Mouse (Mus musculus): ENCODE measurements at regions not wholly inside any gene's neighbourhood (a gene's known extent, or its start where the extent isn't known, plus 50 kb on each side); places are given as distances from the start of the nearest gene placed in this dataset.

- Histone ChIP-seq H3K4me1 (ENCODE audit: control insufficient read depth, insufficient read depth, low read length) (peaks cover 9% of the 10 kb centered on the region; the same call in 1 of the 2 replicates), H3K27ac (ENCODE audit: low read depth, low read length) (no peak overlapping the region), H3K9ac (replicated peaks; ENCODE audit: low read depth, low read length) (no peak overlapping the region), H3K9me3 (ENCODE audit: control insufficient read depth, low read length) (no peaks in the 10 kb centered on the region), H3K27me3 (ENCODE audit: control insufficient read depth, insufficient read depth, low read length) (no peaks in the 10 kb centered on the region), H3K4me2 (ENCODE audit: low read depth, low read length) (no peak overlapping the region), H3K4me3 (ENCODE audit: low read depth, low read length) (no peak overlapping the region), H3K36me3 (ENCODE audit: control insufficient read depth, insufficient read depth, low read length) (no peaks in the 10 kb centered on the region)
- WGBS = 44% methylated on average over 8 of the region's 8 CpGs
- ATAC-seq (ENCODE audit: low read depth) = no peak
These were observed 160.8 kb downstream of the Rpl14 start for GRCm38 (mm10) chr9:120731952-120732622.

GRCm38 (mm10) chr9:120732650-120733293 is 161.5 kb downstream of the Rpl14 start:
- H3K27me3 ChIP-seq (ENCODE audit: control insufficient read depth, insufficient read depth, low read length) = no peaks in the 10 kb centered on the region
- H3K4me1 ChIP-seq (ENCODE audit: control insufficient read depth, insufficient read depth, low read length) = peaks cover 9% of the 10 kb centered on the region; the same call in 1 of the 2 replicates
- WGBS = 23% methylated on average over 14 of the region's 14 CpGs
- H3K4me3 ChIP-seq (ENCODE audit: low read depth, low read length) = no peak overlapping the region
- no peaks in the 10 kb centered on the region for H3K9me3 ChIP-seq (ENCODE audit: control insufficient read depth, low read length)
- no peak overlapping the region for H3K4me2 ChIP-seq (ENCODE audit: low read depth, low read length)
- H3K27ac ChIP-seq (ENCODE audit: low read depth, low read length) = no peak overlapping the region
- no peaks in the 10 kb centered on the region for H3K36me3 ChIP-seq (ENCODE audit: control insufficient read depth, insufficient read depth, low read length)
- ATAC-seq (ENCODE audit: low read depth) = peak; percentile 44; the same call in 1 of the 2 replicates
- no peak overlapping the region for H3K9ac ChIP-seq (replicated peaks; ENCODE audit: low read depth, low read length)

- ATAC-seq (ENCODE audit: low read depth) = peak; percentile 53; the same call in 1 of the 2 replicates
- Histone ChIP-seq H3K9me3 (ENCODE audit: control insufficient read depth, low read length) (no peaks in the 10 kb centered on the region), H3K4me2 (ENCODE audit: low read depth, low read length) (no peak overlapping the region), H3K27me3 (ENCODE audit: control insufficient read depth, insufficient read depth, low read length) (no peaks in the 10 kb centered on the region), H3K4me1 (ENCODE audit: control insufficient read depth, insufficient read depth, low read length) (peaks cover 9% of the 10 kb centered on the region; the same call in 1 of the 2 replicates), H3K36me3 (ENCODE audit: control insufficient read depth, insufficient read depth, low read length) (no peaks in the 10 kb centered on the region), H3K9ac (replicated peaks; ENCODE audit: low read depth, low read length) (no peak overlapping the region), H3K4me3 (ENCODE audit: low read depth, low read length) (no peak overlapping the region), H3K27ac (ENCODE audit: low read depth, low read length) (no peak overlapping the region; the same call in 1 of the 2 replicates)
- WGBS = 39% methylated on average over 11 of the region's 11 CpGs
These were observed 162.6 kb downstream of the Rpl14 start for GRCm38 (mm10) chr9:120733681-120734465.

DNA sequence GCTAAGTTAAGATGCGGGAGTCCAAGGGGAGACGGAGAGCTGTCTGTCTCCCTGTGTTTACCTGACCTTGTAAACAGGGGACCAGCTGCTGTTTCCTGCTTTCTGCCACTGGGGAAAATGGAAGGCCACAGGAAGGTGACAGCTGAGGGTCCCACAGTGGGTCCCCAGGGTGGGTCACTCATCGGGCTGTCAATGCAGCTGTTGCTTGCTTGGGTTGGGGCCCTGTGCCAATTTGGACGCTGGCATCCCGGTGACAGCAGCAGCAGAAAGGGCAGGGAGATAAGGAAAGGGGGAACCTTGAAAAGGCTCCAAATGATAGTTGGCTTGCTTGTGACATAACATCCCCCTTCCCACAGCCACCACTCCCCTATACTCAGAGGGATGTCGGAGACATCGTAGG is 164.0 kb downstream of the Rpl14 start:
- H3K4me1 ChIP-seq (ENCODE audit: control insufficient read depth, insufficient read depth, low read length) = peaks cover 11% of the 10 kb centered on the region; the same call in 1 of the 2 replicates

GRCm38 (mm10) chr9:120737956-120738355 is 166.7 kb downstream of the Rpl14 start:
- Histone ChIP-seq H3K9ac (replicated peaks; ENCODE audit: low read depth, low read length) (no peak overlapping the region), H3K27me3 (ENCODE audit: control insufficient read depth, insufficient read depth, low read length) (no peaks in the 10 kb centered on the region), H3K9me3 (ENCODE audit: control insufficient read depth, low read length) (no peaks in the 10 kb centered on the region), H3K27ac (ENCODE audit: low read depth, low read length) (no peak overlapping the region), H3K4me2 (ENCODE audit: low read depth, low read length) (no peak overlapping the region), H3K4me1 (ENCODE audit: control insufficient read depth, insufficient read depth, low read length) (peaks cover 14% of the 10 kb centered on the region; the same call in 1 of the 2 replicates), H3K36me3 (ENCODE audit: control insufficient read depth, insufficient read depth, low read length) (no peaks in the 10 kb centered on the region), H3K4me3 (ENCODE audit: low read depth, low read length) (no peak overlapping the region)
- 43% methylated on average over 1 of the region's 1 CpGs for WGBS
- ATAC-seq (ENCODE audit: low read depth) = no peak

More for the DNA sequence above, 164.0 kb downstream of the Rpl14 start:
- no peak overlapping the region for H3K4me3 ChIP-seq (ENCODE audit: low read depth, low read length)
- H3K27ac ChIP-seq (ENCODE audit: low read depth, low read length) = no peak overlapping the region
- H3K9me3 ChIP-seq (ENCODE audit: control insufficient read depth, low read length) = no peaks in the 10 kb centered on the region
- H3K36me3 ChIP-seq (ENCODE audit: control insufficient read depth, insufficient read depth, low read length) = no peaks in the 10 kb centered on the region
- no peak overlapping the region for H3K4me2 ChIP-seq (ENCODE audit: low read depth, low read length)
- no peak overlapping the region for H3K9ac ChIP-seq (replicated peaks; ENCODE audit: low read depth, low read length)
- 63% methylated on average over 7 of the region's 7 CpGs for WGBS
- no peak for ATAC-seq (ENCODE audit: low read depth)
- no peaks in the 10 kb centered on the region for H3K27me3 ChIP-seq (ENCODE audit: control insufficient read depth, insufficient read depth, low read length)

DNA sequence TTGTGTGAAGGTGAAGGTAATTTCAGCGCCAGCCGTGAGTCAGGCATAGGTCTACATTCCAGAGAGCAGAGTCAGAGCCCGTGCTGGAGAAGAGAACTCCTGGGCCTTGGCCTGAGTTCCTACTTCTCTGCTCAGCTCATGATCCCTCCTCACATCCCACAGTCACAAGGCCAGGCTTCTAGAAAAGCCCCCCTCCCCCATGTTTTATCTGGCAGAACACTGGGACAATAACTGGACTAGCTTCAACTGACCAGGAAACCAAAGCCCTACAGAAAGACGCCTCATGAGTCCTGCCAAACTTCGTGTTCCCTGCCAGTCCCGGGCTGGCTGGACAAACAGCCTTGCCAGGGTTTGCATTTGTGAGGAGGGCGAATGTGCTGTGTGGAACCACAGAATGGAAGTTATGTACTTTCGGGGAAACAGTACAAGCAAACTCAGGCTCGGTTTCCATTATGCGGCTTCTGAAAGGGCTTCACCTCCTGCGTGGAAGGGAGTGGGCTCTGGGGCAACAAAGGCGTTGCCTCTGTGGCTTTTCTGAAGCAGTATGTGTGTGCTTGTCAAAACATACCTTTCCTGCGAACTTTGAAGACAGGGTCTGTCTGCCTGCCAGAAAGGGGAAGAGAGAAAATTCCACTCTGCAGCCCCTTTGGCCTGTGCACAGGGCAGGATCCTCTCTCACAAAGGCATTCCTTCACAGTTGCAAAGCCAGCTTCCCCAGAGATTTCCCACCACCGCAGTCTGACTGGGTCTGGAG is 168.1 kb downstream of the Rpl14 start:
- Histone ChIP-seq H3K4me2 (ENCODE audit: low read depth, low read length) (no peak overlapping the region), H3K4me3 (ENCODE audit: low read depth, low read length) (no peak overlapping the region), H3K4me1 (ENCODE audit: control insufficient read depth, insufficient read depth, low read length) (peaks cover 10% of the 10 kb centered on the region; the same call in 1 of the 2 replicates), H3K36me3 (ENCODE audit: control insufficient read depth, insufficient read depth, low read length) (no peaks in the 10 kb centered on the region), H3K9me3 (ENCODE audit: control insufficient read depth, low read length) (no peaks in the 10 kb centered on the region), H3K9ac (replicated peaks; ENCODE audit: low read depth, low read length) (no peak overlapping the region), H3K27me3 (ENCODE audit: control insufficient read depth, insufficient read depth, low read length) (no peaks in the 10 kb centered on the region), H3K27ac (ENCODE audit: low read depth, low read length) (peak overlapping the region; percentile 56; the same call in 1 of the 2 replicates)
- WGBS = 52% methylated on average over 14 of the region's 14 CpGs
- peak; percentile 21; the same call in 1 of the 2 replicates for ATAC-seq (ENCODE audit: low read depth)

DNA sequence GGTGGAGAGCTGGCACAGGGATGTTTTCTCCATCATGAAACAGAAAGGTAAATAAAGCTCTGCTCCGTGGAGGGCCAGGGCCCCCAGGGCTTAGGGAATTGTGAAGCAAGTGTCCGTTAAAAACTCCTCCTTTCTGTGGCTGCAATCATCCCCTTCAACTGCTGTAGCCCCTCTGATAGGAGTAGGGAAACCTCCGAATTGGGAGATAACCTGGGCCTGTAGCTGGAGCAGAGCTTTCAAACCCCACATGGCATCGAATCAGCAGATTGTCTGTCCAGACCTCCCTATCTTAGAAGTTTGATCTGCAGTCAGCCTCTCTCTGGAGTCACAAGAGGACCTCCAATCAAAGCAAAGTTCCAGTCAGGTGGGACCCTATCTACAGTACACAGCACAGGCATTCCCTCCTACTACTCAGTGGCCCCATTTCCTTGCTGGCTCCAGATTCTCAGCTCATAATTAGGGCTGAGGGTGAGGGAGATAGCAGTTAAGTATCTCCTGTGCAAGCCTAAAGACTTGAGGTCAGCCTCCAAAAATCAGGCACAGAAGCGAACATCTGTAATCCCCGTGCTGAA is 168.8 kb downstream of the Rpl14 start:
- Histone ChIP-seq H3K9ac (replicated peaks; ENCODE audit: low read depth, low read length) (no peak overlapping the region), H3K4me3 (ENCODE audit: low read depth, low read length) (no peak overlapping the region), H3K27me3 (ENCODE audit: control insufficient read depth, insufficient read depth, low read length) (no peaks in the 10 kb centered on the region), H3K27ac (ENCODE audit: low read depth, low read length) (0 out of 2 replicates have a peak overlapping the region, but pooled peaks have one; percentile 56), H3K4me1 (ENCODE audit: control insufficient read depth, insufficient read depth, low read length) (0 out of 2 replicates have a peak, but pooled peaks cover 6% of the 10 kb centered on the region), H3K9me3 (ENCODE audit: control insufficient read depth, low read length) (no peaks in the 10 kb centered on the region), H3K4me2 (ENCODE audit: low read depth, low read length) (no peak overlapping the region), H3K36me3 (ENCODE audit: control insufficient read depth, insufficient read depth, low read length) (no peaks in the 10 kb centered on the region)
- ATAC-seq (ENCODE audit: low read depth) = no peak
- WGBS = 53% methylated on average over 6 of the region's 6 CpGs

DNA sequence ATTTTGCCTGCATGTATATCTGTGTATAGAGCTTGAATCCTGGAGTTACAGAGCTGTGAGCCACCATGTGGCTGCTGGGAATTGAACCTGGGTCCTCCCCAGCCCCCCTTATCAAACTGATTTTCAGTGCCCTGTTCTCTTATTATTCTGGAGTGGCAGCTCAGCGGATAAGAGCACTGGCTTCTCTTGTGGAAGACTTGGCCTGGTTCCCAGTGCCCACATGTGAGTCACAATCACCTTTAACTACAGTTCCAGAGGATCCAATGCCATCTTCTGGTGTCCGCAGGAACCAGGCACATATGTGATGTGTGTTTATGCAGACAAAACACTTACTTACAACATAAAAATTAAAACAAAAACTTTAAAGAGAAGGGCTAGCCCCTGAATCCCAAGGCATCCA is 170.3 kb downstream of the Rpl14 start:
- Histone ChIP-seq H3K27ac (ENCODE audit: low read depth, low read length) (no peak overlapping the region), H3K9ac (replicated peaks; ENCODE audit: low read depth, low read length) (no peak overlapping the region), H3K27me3 (ENCODE audit: control insufficient read depth, insufficient read depth, low read length) (no peaks in the 10 kb centered on the region), H3K36me3 (ENCODE audit: control insufficient read depth, insufficient read depth, low read length) (no peaks in the 10 kb centered on the region), H3K4me2 (ENCODE audit: low read depth, low read length) (no peak overlapping the region), H3K4me3 (ENCODE audit: low read depth, low read length) (no peak overlapping the region), H3K4me1 (ENCODE audit: control insufficient read depth, insufficient read depth, low read length) (0 out of 2 replicates have a peak, but pooled peaks cover 6% of the 10 kb centered on the region), H3K9me3 (ENCODE audit: control insufficient read depth, low read length) (no peaks in the 10 kb centered on the region)
- no peak for ATAC-seq (ENCODE audit: low read depth)
- 76% methylated on average over 2 of the region's 2 CpGs for WGBS

Measured in neural tube, embryonic 14.5 days (tissue).